Mouse (Mus musculus) lung, postnatal 0 days (tissue): ENCODE measurements at regions not wholly inside any gene's neighbourhood (a gene's known extent, or its start where the extent isn't known, plus 50 kb on each side); places are given as distances from the start of the nearest gene placed in this dataset.

Experiments used
- ATAC-seq: fragments of 200-750 bp; cut with Nextera tagmentation; 2 replicates; pipeline ENCODE4 v1.8.0; 2017; ENCODE audit warnings: moderate library complexity
- DNase-seq: peaks from one replicate; pipeline ENCODE4 v3.0.0-alpha.2; 2016; ENCODE audit warnings: low spot score
- H3K27ac ChIP-seq: fragments of 300-500 bp; sonication (generic); 2 replicates; pipeline ENCODE4 v1.5.1; 2014; ENCODE audit warnings: antibody characterized with exemption, mild to moderate bottlenecking, low read length, mixed read lengths
- H3K27me3 ChIP-seq: fragments of 300-500 bp; sonication (generic); replicated peaks from 2 replicates; pipeline ENCODE4 v1.6.1; 2014; ENCODE audit warnings: low read length, mixed read lengths; ENCODE audit not compliant: insufficient read depth
- H3K36me3 ChIP-seq: fragments of 300-500 bp; sonication (generic); 2 replicates; pipeline ENCODE4 v1.6.1; 2014; ENCODE audit warnings: low read length, mixed read lengths; ENCODE audit not compliant: insufficient read depth
- H3K4me1 ChIP-seq: fragments of 300-500 bp; sonication (generic); 2 replicates; pipeline ENCODE4 v1.6.1; 2014; ENCODE audit warnings: antibody characterized with exemption, low read depth, low read length, mixed read lengths; ENCODE audit not compliant: insufficient read depth
- H3K4me2 ChIP-seq: fragments of 300-500 bp; sonication (generic); replicated peaks from 2 replicates; pipeline ENCODE4 v1.6.1; 2014; ENCODE audit warnings: low read depth, mild to moderate bottlenecking, low read length, moderate library complexity, mixed read lengths
- H3K4me3 ChIP-seq: fragments of 300-500 bp; sonication (generic); 2 replicates; pipeline ENCODE4 v1.5.1; 2014; ENCODE audit warnings: low read depth, low read length
- H3K9ac ChIP-seq: fragments of 300-500 bp; sonication (generic); replicated peaks from 2 replicates; pipeline ENCODE4 v1.6.1; 2014; ENCODE audit warnings: low read depth, mild to moderate bottlenecking
- H3K9me3 ChIP-seq: fragments of 300-500 bp; sonication (generic); 2 replicates; pipeline ENCODE4 v1.6.1; 2016; ENCODE audit warnings: low read length, mixed read lengths
- CTCF ChIP-seq: IDR thresholded peaks from 2 replicates; pipeline ENCODE4 v1.5.1; 2016; ENCODE audit warnings: antibody characterized with exemption, mild to moderate bottlenecking
- EP300 ChIP-seq: IDR thresholded peaks from 2 replicates; pipeline ENCODE4 v1.6.1; 2016; ENCODE audit warnings: antibody characterized with exemption, mild to moderate bottlenecking, control low read depth
- WGBS: fragments of 180-500 bp; shearing (Covaris S2); extraction: QIAGEN DNeasy Blood & Tissue Kit; methylation state at CpG from one replicate; pipeline ENCODE4 v1.1.7; 2014; 5-methylcytosine and 5-hydroxymethylcytosine counted together

GRCm38 (mm10) chr1:148675516-148675915, 1285.6 kb downstream of the Pla2g4a start:
- no peaks in the 10 kb centered on the region for H3K27me3 ChIP-seq
- no peak overlapping the region for H3K27ac ChIP-seq
- no peak for DNase-seq
- no peak overlapping the region for H3K4me2 ChIP-seq
- no peak overlapping the region for H3K4me3 ChIP-seq
- no peak for ATAC-seq
- no peaks in the 10 kb centered on the region for H3K36me3 ChIP-seq
- no peaks in the 10 kb centered on the region for H3K9me3 ChIP-seq
- H3K4me1 ChIP-seq, result no peaks in the 10 kb centered on the region
- H3K9ac ChIP-seq, result no peak overlapping the region
- TF ChIP-seq EP300 (no peak), CTCF (no peak)

DNA sequence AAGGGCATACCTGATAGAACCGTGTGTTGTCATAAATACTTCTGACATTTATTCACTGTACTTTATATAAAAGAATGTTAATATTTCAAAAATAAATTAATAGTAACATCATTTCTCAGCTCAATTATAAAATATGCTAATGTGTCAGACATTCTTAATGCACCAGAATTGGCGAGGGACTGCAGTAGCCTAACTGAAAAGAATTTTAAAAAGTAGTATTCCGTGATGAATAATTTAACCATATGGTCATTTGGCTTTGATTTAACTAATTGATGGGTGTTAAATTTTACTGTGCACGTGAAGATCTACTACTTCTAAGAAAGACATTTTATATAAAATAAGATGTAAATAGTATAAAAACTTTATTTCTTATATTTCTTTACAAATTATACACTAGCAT, 1296.7 kb downstream of the Pla2g4a start:
- WGBS, result 67% methylated on average over 4 of the region's 4 CpGs
- no peak for ATAC-seq
- no peak for TF ChIP-seq CTCF
- no peak for TF ChIP-seq EP300

GRCm38 (mm10) chr1:148656990-148657389, 1304.1 kb downstream of the Pla2g4a start:
- ATAC-seq (no peak), DNase-seq (no peak)
- H3K36me3 ChIP-seq, result no peaks in the 10 kb centered on the region
- no peaks in the 10 kb centered on the region for H3K9me3 ChIP-seq
- H3K27ac ChIP-seq, result no peak overlapping the region
- TF ChIP-seq EP300 (no peak), CTCF (no peak)
- H3K4me1 ChIP-seq, result no peaks in the 10 kb centered on the region
- H3K9ac ChIP-seq, result no peak overlapping the region
- WGBS, result 97% methylated on average over 1 of the region's 1 CpGs
- H3K4me2 ChIP-seq, result no peak overlapping the region
- no peak overlapping the region for H3K4me3 ChIP-seq
- no peaks in the 10 kb centered on the region for H3K27me3 ChIP-seq

More for the DNA sequence above, 1296.7 kb downstream of the Pla2g4a start:
- H3K9me3 ChIP-seq, result no peaks in the 10 kb centered on the region
- no peaks in the 10 kb centered on the region for H3K27me3 ChIP-seq
- no peaks in the 10 kb centered on the region for H3K36me3 ChIP-seq
- no peaks in the 10 kb centered on the region for H3K4me1 ChIP-seq
- no peak for DNase-seq
- H3K27ac ChIP-seq, result no peak overlapping the region
- no peak overlapping the region for H3K4me2 ChIP-seq
- H3K9ac ChIP-seq, result no peak overlapping the region
- H3K4me3 ChIP-seq, result no peak overlapping the region
